Mouse (Mus musculus): Measurements from ENCODE around the gene Opa1. TPM values are rescaled to one million over a fixed set of nuclear protein-coding genes. Genes with fewer than 3 reads are reported as not detected.

Gene Opa1
- total RNA-seq, 2 experiments from 2014 or later: 118 to 126 TPM

DNA sequence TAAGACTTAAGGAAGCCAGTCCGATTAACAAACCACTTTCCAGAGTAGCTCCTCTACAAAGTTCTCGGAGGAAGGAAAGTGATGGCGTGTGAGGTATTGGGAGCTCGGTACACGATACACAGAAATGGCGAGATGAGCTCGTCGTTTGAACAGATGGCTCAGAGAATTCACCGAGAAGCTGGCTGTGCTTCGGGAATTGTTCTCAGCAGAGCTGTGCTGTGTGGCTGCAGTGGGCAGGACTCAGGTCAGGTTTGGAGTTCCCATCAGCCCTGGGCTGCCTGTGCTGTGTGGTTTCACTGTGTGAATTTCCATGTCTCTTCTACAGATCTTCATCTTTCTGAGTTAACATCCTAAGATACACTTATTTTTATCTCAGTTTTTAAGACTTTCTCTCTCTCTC, 77.8 kb downstream of the Opa1 start:
- DNase-seq: no peak

GRCm38 (mm10) chr16:29657650-29658548, 78.8 kb downstream of the Opa1 start:
- peak; percentile 26 for DNase-seq

- DNase-seq: no peak
These were observed 80.1 kb downstream of the Opa1 start for GRCm38 (mm10) chr16:29659101-29659810.

DNA sequence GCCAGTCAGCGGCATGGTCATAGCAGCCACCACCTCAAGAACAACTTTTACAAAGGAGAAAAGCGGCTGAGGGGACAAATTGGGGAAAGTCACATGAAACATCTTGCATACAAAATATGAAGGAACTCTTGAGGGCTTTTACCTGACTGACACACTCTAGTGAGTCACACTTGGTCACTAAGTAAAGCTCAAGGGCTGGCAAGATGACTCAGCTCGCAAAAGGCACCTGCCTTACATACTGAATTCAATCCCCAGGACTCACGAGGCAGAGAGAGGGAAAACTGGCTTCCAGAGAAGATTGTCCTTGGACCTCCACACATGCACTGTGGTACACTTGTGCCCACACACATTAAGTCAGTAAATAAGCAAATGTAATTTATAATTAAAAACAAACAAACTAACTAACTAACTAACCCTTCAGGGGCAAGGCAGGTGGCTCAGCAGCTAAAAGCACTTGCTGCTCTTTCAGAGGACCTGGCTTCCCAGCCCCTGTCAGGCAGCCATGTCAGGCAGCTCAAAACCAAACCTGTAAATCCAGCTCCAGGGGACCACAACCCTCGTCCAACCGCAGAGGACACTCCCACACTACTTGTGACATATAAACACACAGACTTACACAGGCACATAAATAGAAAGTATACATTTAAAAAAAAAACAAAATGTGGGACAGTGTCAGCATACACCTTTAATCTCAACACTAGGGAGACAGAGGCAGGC, 84.1 kb downstream of the Opa1 start:
- no peak for DNase-seq

- no peak for DNase-seq
These were observed 85.3 kb downstream of the Opa1 start for GRCm38 (mm10) chr16:29664392-29664791.

DNA sequence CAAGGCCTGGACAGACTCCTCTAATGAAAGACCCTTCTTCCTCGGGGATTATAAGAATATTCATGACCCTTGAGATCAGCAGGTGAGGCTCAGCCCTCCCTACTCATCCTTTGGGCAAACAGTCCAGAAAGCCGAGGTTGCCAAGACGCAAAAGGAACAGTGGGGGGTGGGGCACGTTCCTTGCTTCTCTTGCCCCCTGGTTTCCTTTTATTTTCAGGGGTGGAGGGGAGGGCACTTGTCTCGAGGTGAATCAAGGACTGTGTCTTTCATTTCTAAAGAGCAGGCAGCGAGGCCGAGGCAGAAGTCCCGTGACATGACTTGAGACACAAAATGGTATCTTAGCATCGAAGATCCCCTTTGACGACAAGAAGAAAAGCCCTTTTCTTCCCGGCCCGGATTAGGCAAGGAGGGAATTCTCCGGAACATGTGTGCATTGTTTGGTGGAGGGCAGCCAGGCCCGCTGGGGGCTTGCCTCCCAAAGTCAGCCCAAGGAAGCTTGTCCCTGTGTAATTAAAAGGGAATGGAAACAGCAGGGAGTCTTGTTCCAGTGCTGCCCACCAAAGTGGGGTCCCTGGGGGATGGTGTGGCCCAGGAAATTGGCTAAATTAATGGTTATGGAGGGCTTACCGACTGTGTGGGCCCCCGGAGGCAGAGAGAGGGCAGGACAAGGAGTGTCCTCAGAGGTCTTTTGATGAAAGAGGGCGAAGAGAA, 88.0 kb downstream of the Opa1 start:
- DNase-seq: no peak

DNA sequence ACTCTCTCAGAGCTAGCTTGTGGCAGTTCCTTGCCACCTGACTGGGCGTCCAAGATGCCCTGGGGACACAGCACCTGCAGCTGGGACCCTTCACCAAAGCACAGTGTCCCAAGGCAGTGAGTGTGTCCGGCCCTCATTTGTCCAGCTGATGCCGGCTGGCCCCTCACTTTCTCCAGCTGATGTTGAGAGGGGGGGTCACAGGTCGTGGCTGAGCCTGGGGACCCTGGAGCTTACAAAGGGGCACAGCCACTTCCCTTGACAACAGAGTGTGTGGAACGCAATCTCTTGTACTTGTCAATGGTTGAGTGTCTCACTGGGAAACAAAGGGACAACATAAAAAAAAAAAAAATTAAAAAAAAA, 88.5 kb downstream of the Opa1 start:
- DNase-seq: no peak

DNA sequence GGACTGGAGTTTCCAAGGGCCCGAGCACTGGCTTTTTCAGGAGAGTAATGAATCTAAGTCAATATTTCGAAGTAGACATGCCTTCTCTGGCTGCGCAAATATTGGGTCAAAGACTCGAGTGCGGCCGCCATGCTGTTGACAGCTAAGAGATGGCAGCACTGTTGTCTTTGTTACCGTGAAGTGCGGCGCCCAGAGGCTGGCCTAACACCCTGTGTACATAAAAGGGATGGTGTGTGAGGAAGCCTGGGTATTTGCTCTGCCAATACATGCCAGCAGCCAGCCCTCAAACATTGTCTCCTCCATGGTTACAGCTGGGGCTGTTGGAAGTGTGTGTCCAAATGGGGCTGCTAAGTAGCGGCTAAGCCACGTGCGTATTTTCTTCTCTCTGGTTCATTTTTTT, 89.3 kb downstream of the Opa1 start:
- no peak for DNase-seq

- DNase-seq: no peak
These were observed 91.7 kb downstream of the Opa1 start for GRCm38 (mm10) chr16:29670806-29671205.

DNA sequence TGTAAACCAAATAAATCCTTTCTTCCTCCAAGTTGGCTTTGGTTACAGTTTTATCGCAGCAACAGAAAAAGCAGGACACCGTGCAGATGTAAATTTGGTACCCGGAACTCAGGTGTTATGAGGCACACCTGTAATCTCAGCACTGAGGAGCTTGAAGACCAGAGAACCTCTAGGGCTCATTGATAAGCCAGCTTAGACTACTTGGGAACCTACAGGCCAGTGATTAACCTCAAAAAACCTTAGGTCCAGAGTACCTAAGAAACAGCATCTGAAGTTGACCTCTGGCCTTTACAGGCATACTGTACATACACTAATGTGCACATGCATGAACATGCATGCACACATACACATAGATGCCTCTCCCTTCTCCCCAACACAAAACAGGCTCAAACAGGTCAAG, 94.1 kb downstream of the Opa1 start:
- no peak for DNase-seq

GRCm38 (mm10) chr16:29679607-29680006, 100.5 kb downstream of the Opa1 start:
- peak; percentile 29 for DNase-seq

GRCm38 (mm10) chr16:29680548-29681175, 101.5 kb downstream of the Opa1 start:
- DNase-seq: no peak

DNA sequence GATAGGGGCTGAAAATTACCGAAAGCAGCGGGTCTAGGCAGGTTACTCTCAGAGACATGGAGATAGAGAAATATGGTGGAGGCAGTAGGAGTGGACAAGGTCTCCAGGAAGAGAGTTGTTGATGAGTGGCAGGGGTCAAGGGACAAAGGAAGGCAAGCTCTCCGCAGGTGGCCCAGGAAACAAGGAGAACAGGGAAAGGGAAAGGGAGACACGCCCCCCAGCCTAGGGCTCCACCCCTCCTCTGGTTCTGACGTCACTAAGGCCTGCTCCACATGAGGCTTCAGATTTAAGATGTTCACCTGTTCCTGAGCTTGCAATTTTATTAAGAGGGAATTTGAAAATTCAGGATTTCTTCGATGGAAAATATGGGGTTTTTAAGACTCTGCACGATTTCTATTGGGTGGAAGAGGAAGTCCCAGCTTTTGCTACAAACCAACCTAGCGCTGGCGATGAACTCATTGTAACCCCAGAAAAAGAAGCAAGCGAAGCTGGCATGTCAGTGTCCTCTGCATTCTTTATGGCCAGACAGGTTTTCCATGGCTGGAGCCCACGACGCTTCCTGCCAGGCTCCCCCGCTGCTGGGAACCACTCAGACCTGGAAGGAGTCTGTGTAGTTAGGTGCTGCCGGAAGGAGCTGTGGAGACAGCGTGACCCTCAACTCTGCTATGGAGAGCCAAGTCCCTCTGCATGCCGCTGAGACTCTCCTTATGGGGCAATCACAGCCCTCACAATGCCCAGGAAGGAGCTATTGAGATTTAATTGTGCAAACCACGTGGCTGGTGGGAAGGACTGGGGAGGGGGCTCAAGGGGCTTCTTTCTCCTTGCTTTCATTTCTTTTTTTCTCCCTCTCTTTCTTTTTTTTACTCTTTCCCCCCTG, 103.7 kb downstream of the Opa1 start:
- DNase-seq: no peak

- DNase-seq: peak; percentile 52
These were observed 104.4 kb downstream of the Opa1 start for GRCm38 (mm10) chr16:29683563-29683962.

GRCm38 (mm10) chr16:29684111-29684510, 105.0 kb downstream of the Opa1 start:
- DNase-seq: no peak

DNA sequence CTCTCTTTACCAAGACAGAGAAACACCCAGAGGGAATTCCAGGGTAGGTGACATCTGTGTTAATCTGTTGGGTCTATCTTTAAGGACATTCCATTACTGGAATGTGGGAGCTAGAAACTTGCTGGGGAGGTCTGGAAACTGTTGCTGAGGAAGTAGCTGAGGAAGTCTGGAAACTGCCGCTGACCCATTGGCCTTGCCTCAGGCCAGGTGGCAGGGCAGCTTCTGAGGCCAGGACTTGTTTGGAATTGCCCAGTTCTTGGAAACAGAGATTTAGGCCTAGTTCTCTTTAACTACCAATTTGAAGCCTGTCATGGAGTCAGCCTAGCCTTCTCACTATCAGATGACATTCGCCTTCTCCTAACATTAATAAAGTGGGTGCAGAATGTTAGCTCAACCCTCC, 105.5 kb downstream of the Opa1 start:
- DNase-seq: no peak

DNA sequence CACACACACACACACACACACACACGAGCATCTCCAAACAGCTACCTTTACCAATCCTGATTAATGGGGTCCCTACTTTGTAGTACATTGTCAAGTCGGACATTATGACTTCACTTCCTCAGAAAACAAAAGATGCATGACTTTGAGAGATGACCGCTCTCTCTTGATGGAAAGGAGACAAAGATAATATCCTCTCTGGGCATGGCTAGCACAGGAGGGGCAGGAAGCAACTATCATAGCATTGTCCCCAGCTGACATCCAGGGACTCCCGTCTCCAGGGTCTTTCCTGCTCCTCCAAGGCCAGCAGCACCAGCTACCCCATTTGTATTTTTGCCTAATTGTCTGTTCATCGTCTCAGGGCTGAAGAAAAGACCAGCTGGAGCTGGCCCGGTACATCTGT, 107.0 kb downstream of the Opa1 start:
- DNase-seq: no peak

GRCm38 (mm10) chr16:29687987-29688885, 109.1 kb downstream of the Opa1 start:
- no peak for DNase-seq

- no peak for DNase-seq
These were observed 110.2 kb downstream of the Opa1 start for GRCm38 (mm10) chr16:29689187-29689819.
